Mouse (Mus musculus) ES-Bruce4 (cell line): Measurements from ENCODE around the gene Ush2a. TPM values are rescaled to one million over a fixed set of nuclear protein-coding genes. Genes with fewer than 3 reads are reported as not detected.
A peak's percentile ranks its signal among the peaks of the same experiment; 100 is the strongest.

ENCODE experiments used
- H3K27ac ChIP-seq: 2 replicates; pipeline ENCODE4 v1.5.1; 2012; ENCODE audit warnings: low read length, inconsistent platforms; ENCODE audit not compliant: insufficient read depth
- H3K27me3 ChIP-seq: 2 replicates; pipeline ENCODE4 v1.6.1; 2012; ENCODE audit warnings: mild to moderate bottlenecking, low read length, inconsistent platforms; ENCODE audit not compliant: control insufficient read depth, poor library complexity, insufficient read depth, severe bottlenecking
- H3K36me3 ChIP-seq: 2 replicates; pipeline ENCODE4 v1.6.1; 2012; ENCODE audit warnings: inconsistent platforms, mild to moderate bottlenecking, low read length, moderate library complexity; ENCODE audit not compliant: control insufficient read depth, poor library complexity, insufficient read depth, severe bottlenecking
- H3K4me1 ChIP-seq: one replicate; pipeline ENCODE4 v1.8.1; 2011; ENCODE audit warnings: low read length; ENCODE audit not compliant: control insufficient read depth, insufficient read depth
- H3K4me3 ChIP-seq: 2 replicates; pipeline ENCODE4 v1.5.1; 2011; ENCODE audit warnings: low read depth, mild to moderate bottlenecking, low read length
- H3K9ac ChIP-seq: 2 replicates; pipeline ENCODE4 v1.6.1; 2012; ENCODE audit warnings: low read depth, mild to moderate bottlenecking, inconsistent platforms; ENCODE audit not compliant: poor library complexity, severe bottlenecking
- H3K9me3 ChIP-seq: replicated peaks from 2 replicates; pipeline ENCODE4 v1.6.1; 2012; ENCODE audit warnings: mild to moderate bottlenecking, low read length, inconsistent platforms; ENCODE audit not compliant: control insufficient read depth, poor library complexity, insufficient read depth, severe bottlenecking
- CTCF ChIP-seq: IDR thresholded peaks from one replicate; pipeline ENCODE4 v1.8.1; 2011; ENCODE audit warnings: low read depth, low read length
- EP300 ChIP-seq: IDR thresholded peaks from 2 replicates; pipeline ENCODE4 v1.6.1; 2011; ENCODE audit warnings: low read depth, low read length; ENCODE audit not compliant: insufficient read depth
- POLR2A ChIP-seq: IDR thresholded peaks from one replicate; pipeline ENCODE4 v1.8.1; 2011; ENCODE audit warnings: low read length; ENCODE audit not compliant: insufficient read depth
- polyA plus RNA-seq: library from polyadenylated mRNA; stranded (reverse); fragments of >200 nt; gene quantifications from 2 replicates; pipeline ENCODE4 v1.2.4, GENCODE M21; 2011; ENCODE audit warnings: low read depth; ENCODE audit not compliant: missing spikeins, insufficient read depth, insufficient read length

The Ush2a gene
- polyA plus RNA-seq, 1 experiment = not detected

- no peak overlapping the region for H3K4me3 ChIP-seq
- no peaks in the 10 kb centered on the region for H3K36me3 ChIP-seq
- H3K27me3 ChIP-seq = no peaks in the 10 kb centered on the region
- H3K27ac ChIP-seq = no peak overlapping the region
- no peak overlapping the region for H3K9ac ChIP-seq
- no peak for TF ChIP-seq CTCF
- no peak for TF ChIP-seq EP300
- no peak for TF ChIP-seq POLR2A
- no peaks in the 10 kb centered on the region for H3K4me1 ChIP-seq
- no peaks in the 10 kb centered on the region for H3K9me3 ChIP-seq
Measured at GRCm38 (mm10) chr1:188568295-188568961, 306.6 kb downstream of the Ush2a start.

- Histone ChIP-seq H3K27ac (no peak overlapping the region), H3K9me3 (no peaks in the 10 kb centered on the region), H3K4me1 (no peaks in the 10 kb centered on the region), H3K9ac (no peak overlapping the region), H3K4me3 (no peak overlapping the region), H3K36me3 (no peaks in the 10 kb centered on the region), H3K27me3 (no peaks in the 10 kb centered on the region)
- TF ChIP-seq EP300 = no peak
Measured at GRCm38 (mm10) chr1:188576246-188576747, 314.5 kb downstream of the Ush2a start.

GRCm38 (mm10) chr1:188577376-188577775 lies 315.6 kb downstream of the Ush2a start:
- Histone ChIP-seq H3K4me3 (no peak overlapping the region), H3K27ac (no peak overlapping the region), H3K9ac (no peak overlapping the region), H3K27me3 (no peaks in the 10 kb centered on the region), H3K36me3 (no peaks in the 10 kb centered on the region), H3K4me1 (no peaks in the 10 kb centered on the region), H3K9me3 (no peaks in the 10 kb centered on the region)
- no peak for TF ChIP-seq POLR2A
- TF ChIP-seq EP300 = no peak
- no peak for TF ChIP-seq CTCF

- no peaks in the 10 kb centered on the region for H3K27me3 ChIP-seq
- H3K9me3 ChIP-seq = no peaks in the 10 kb centered on the region
- H3K27ac ChIP-seq = no peak overlapping the region
- no peaks in the 10 kb centered on the region for H3K4me1 ChIP-seq
- TF ChIP-seq EP300 = no peak
- H3K9ac ChIP-seq = no peak overlapping the region
- no peaks in the 10 kb centered on the region for H3K36me3 ChIP-seq
- H3K4me3 ChIP-seq = no peak overlapping the region
Measured at GRCm38 (mm10) chr1:188581136-188581535, 319.3 kb downstream of the Ush2a start.

GRCm38 (mm10) chr1:188595251-188595650 lies 333.4 kb downstream of the Ush2a start:
- H3K36me3 ChIP-seq = no peaks in the 10 kb centered on the region
- H3K9me3 ChIP-seq = no peaks in the 10 kb centered on the region
- no peak overlapping the region for H3K27ac ChIP-seq
- no peak for TF ChIP-seq CTCF
- no peak for TF ChIP-seq EP300
- no peak for TF ChIP-seq POLR2A
- no peak overlapping the region for H3K9ac ChIP-seq
- no peaks in the 10 kb centered on the region for H3K27me3 ChIP-seq
- H3K4me3 ChIP-seq = no peak overlapping the region
- H3K4me1 ChIP-seq = no peaks in the 10 kb centered on the region

GRCm38 (mm10) chr1:188598052-188598451 lies 336.2 kb downstream of the Ush2a start:
- Histone ChIP-seq H3K27ac (no peak overlapping the region), H3K9ac (no peak overlapping the region), H3K4me1 (no peaks in the 10 kb centered on the region), H3K27me3 (no peaks in the 10 kb centered on the region), H3K36me3 (no peaks in the 10 kb centered on the region), H3K4me3 (no peak overlapping the region), H3K9me3 (no peaks in the 10 kb centered on the region)
- no peak for TF ChIP-seq EP300
- peak; percentile 29 for TF ChIP-seq CTCF
- no peak for TF ChIP-seq POLR2A
